Mouse (Mus musculus) intestine, embryonic 16.5 days (tissue): ENCODE results near the gene Gm38655. TPM values are rescaled to one million over a fixed set of nuclear protein-coding genes. Genes with fewer than 3 reads are reported as not detected.
"Not testable (repeated sequence)": the region's sequence is repeated elsewhere in the genome, so short reads cannot be mapped to it uniquely, and the experiment has no call there.

ENCODE experiments used
- ATAC-seq: fragments of 200-750 bp; cut with Nextera tagmentation; 2 replicates; pipeline ENCODE4 v1.8.0; 2017; ENCODE audit warnings: moderate TSS enrichment, moderate library complexity
- H3K27ac ChIP-seq: fragments of 300-500 bp; sonication (generic); 2 replicates; pipeline ENCODE4 v1.5.1; 2014; ENCODE audit warnings: mild to moderate bottlenecking, low read length
- H3K27me3 ChIP-seq: fragments of 300-500 bp; sonication (generic); replicated peaks from 2 replicates; pipeline ENCODE4 v1.6.1; 2014; ENCODE audit warnings: low read length, control low read depth, mixed read lengths; ENCODE audit not compliant: control insufficient read depth, insufficient read depth
- H3K36me3 ChIP-seq: fragments of 300-500 bp; sonication (generic); 2 replicates; pipeline ENCODE4 v1.6.1; 2014; ENCODE audit warnings: low read length, control low read depth; ENCODE audit not compliant: control insufficient read depth, insufficient read depth
- H3K4me1 ChIP-seq: fragments of 300-500 bp; sonication (generic); 2 replicates; pipeline ENCODE4 v1.6.1; 2014; ENCODE audit warnings: low read length, control low read depth, mixed read lengths; ENCODE audit not compliant: control insufficient read depth, insufficient read depth
- H3K4me2 ChIP-seq: fragments of 300-500 bp; sonication (generic); 2 replicates; pipeline ENCODE4 v1.6.1; 2014; ENCODE audit warnings: low read depth, low read length, control low read depth
- H3K4me3 ChIP-seq: fragments of 300-500 bp; sonication (generic); 2 replicates; pipeline ENCODE4 v1.5.1; 2014; ENCODE audit warnings: mild to moderate bottlenecking, low read length
- H3K9ac ChIP-seq: fragments of 300-500 bp; sonication (generic); 2 replicates; pipeline ENCODE4 v1.6.1; 2014; ENCODE audit warnings: low read depth, low read length
- H3K9me3 ChIP-seq: fragments of 300-500 bp; sonication (generic); 2 replicates; pipeline ENCODE4 v1.6.1; 2016; ENCODE audit warnings: low read length, control low read depth; ENCODE audit not compliant: control insufficient read depth
- WGBS: fragments of 180-500 bp; shearing (Covaris S2); extraction: QIAGEN DNeasy Blood & Tissue Kit; methylation state at CpG from one replicate; pipeline ENCODE4 v1.1.7; 2014; 5-methylcytosine and 5-hydroxymethylcytosine counted together
- polyA plus RNA-seq: library from polyadenylated mRNA; unstranded; fragments of >200 nt; fragmentation: Nextera tagmentation; extraction: Ambion mirVana; gene quantifications from 2 replicates; pipeline ENCODE4 v1.2.1, GENCODE M21; 2015

The Gm38655 gene
- polyA plus RNA-seq, 1 experiment from 2014 or later, result 1.6 TPM

- H3K4me2 ChIP-seq, result no peak overlapping the region
- no peak overlapping the region for H3K27ac ChIP-seq
- no peak overlapping the region for H3K9ac ChIP-seq
- H3K27me3 ChIP-seq, result no peaks in the 10 kb centered on the region
- 88% methylated on average over 6 of the region's 6 CpGs for WGBS
- H3K4me1 ChIP-seq, result peaks cover 11% of the 10 kb centered on the region
- no peak for ATAC-seq
- H3K36me3 ChIP-seq, result no peaks in the 10 kb centered on the region; the same call in 1 of the 2 replicates
- no peaks in the 10 kb centered on the region for H3K9me3 ChIP-seq
- H3K4me3 ChIP-seq, result no peak overlapping the region
These were observed 39.6 kb downstream of the Gm38655 start for GRCm38 (mm10) chr17:25135622-25136021.

DNA sequence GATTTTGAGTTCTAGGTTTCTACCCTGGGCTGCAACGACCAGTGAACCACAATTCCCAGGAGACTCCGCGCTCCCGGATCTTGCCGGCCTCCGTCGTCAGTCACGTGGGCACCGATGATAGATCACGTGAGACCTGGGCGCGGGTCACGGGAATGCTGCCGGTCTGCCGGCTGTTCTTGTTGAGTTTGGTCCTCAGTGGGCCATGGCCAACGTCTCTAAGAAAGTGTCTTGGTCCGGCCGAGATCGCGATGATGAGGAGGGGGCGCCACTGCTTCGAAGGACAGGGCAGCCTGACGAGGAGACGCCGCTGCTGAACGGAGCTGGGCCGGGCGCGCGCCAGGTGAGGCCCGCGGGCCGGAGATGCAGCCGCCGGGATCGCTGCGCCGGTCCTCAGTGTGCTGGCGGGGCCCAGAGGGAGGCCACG lies 42.0 kb downstream of the Gm38655 start, which contains the start of gene Clcn7:
Gene Clcn7 (plus strand): TSS at position 117 of the 424 bp plus-strand sequence.
- H3K4me1 ChIP-seq, result peaks cover 11% of the 10 kb centered on the region
- peak within 1 kb of the TSS; percentile 85 for H3K9ac ChIP-seq
- no peaks in the 10 kb centered on the region for H3K9me3 ChIP-seq
- no peak within 1 kb of the TSS for H3K27ac ChIP-seq
- no peaks in the 10 kb centered on the region for H3K36me3 ChIP-seq
- peak; percentile 97 for ATAC-seq
- no peaks in the 10 kb centered on the region for H3K27me3 ChIP-seq
- H3K4me3 ChIP-seq, result peak within 1 kb of the TSS; percentile 92
- peak within 1 kb of the TSS; percentile 77 for H3K4me2 ChIP-seq
- WGBS, result under 1% methylated on average over 40 of the region's 40 CpGs

DNA sequence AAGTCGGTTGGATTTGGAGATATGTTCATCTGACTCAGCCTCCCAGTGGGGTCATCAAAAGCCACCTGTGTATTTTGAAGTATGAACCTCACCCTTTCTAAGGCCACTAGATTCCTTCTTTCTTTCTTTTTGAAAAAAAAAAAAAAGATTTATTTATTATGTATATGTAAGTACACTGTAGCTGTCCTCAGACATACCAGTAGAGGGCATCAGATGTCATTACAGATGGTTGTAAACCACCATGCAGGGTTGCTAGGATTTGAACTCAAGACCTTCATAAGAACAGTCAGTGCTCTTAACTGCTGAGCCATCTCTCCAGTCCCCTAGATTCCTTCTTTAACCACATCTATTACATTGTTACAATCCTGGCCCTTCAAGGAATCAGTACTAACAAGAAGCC lies 45.2 kb downstream of the Gm38655 start:
- Histone ChIP-seq H3K27ac (no peak overlapping the region), H3K4me2 (no peak overlapping the region), H3K4me1 (peaks cover 11% of the 10 kb centered on the region), H3K4me3 (no peak overlapping the region), H3K9me3 (no peaks in the 10 kb centered on the region), H3K27me3 (no peaks in the 10 kb centered on the region), H3K9ac (no peak overlapping the region), H3K36me3 (no peaks in the 10 kb centered on the region)
- WGBS, result 85% methylated on average over 1 of the region's 1 CpGs
- ATAC-seq, result no peak

GRCm38 (mm10) chr17:25127681-25128080 lies 47.6 kb downstream of the Gm38655 start:
- H3K9ac ChIP-seq, result no peak overlapping the region
- no peak overlapping the region for H3K27ac ChIP-seq
- H3K4me3 ChIP-seq, result no peak overlapping the region
- H3K4me1 ChIP-seq, result no peaks in the 10 kb centered on the region
- no peaks in the 10 kb centered on the region for H3K9me3 ChIP-seq
- H3K27me3 ChIP-seq, result no peaks in the 10 kb centered on the region
- ATAC-seq, result no peak
- no peak overlapping the region for H3K4me2 ChIP-seq
- no peaks in the 10 kb centered on the region for H3K36me3 ChIP-seq
- WGBS, result 60% methylated on average over 9 of the region's 9 CpGs

- no peaks in the 10 kb centered on the region for H3K27me3 ChIP-seq
- no peak overlapping the region for H3K4me3 ChIP-seq
- ATAC-seq, result no peak; the same call in 1 of the 2 replicates
- no peak overlapping the region for H3K27ac ChIP-seq
- no peaks in the 10 kb centered on the region for H3K36me3 ChIP-seq
- no peak overlapping the region for H3K4me2 ChIP-seq
- 48% methylated on average over 8 of the region's 8 CpGs for WGBS
- H3K9me3 ChIP-seq, result no peaks in the 10 kb centered on the region
- no peak overlapping the region for H3K9ac ChIP-seq
- no peaks in the 10 kb centered on the region for H3K4me1 ChIP-seq
These were observed 48.2 kb downstream of the Gm38655 start for GRCm38 (mm10) chr17:25127079-25127478.

- not testable (repeated sequence) for H3K4me2 ChIP-seq, H3K4me3 ChIP-seq, ATAC-seq, H3K4me1 ChIP-seq, H3K36me3 ChIP-seq, H3K27ac ChIP-seq, H3K9ac ChIP-seq, H3K27me3 ChIP-seq, H3K9me3 ChIP-seq
- WGBS, result 76% methylated on average over 3 of the region's 3 CpGs
These were observed 49.7 kb downstream of the Gm38655 start for GRCm38 (mm10) chr17:25125442-25126060.

DNA sequence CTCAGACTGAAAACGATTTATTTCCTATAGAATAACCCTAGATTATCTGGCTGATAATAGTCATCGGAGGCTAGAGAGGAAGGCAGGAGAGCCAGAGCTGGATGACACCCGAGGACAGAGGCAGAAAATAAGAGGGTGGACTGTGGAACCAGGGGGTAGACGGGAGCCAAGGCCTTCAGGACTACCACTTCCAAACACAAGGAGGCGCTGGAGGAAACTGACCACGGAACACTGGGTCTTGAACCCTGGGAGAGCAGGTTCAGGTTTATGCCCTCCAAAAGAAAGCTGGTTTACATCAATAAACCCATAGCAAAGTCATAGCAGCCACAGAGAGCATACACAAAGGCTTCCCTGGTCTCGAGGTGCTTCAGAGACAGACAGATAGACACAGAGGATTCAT lies 51.3 kb downstream of the Gm38655 start:
- no peak overlapping the region for H3K4me2 ChIP-seq
- no peaks in the 10 kb centered on the region for H3K9me3 ChIP-seq
- ATAC-seq, result no peak
- H3K4me3 ChIP-seq, result no peak overlapping the region
- no peaks in the 10 kb centered on the region for H3K36me3 ChIP-seq
- H3K27ac ChIP-seq, result no peak overlapping the region
- H3K27me3 ChIP-seq, result 0 out of 2 replicates have a peak, but pooled peaks cover 3% of the 10 kb centered on the region
- WGBS, result 30% methylated on average over 7 of the region's 7 CpGs
- H3K9ac ChIP-seq, result no peak overlapping the region
- H3K4me1 ChIP-seq, result no peaks in the 10 kb centered on the region

Other genes starting within 250 kb of the Gm38655 start
- gene Mapk8ip3, start 238.5 kb downstream of the Gm38655 start, polyA plus RNA-seq, result 20.2 and 21.8 TPM in 2 replicates
- 146 and 163 TPM in 2 replicates for gene Jpt2, start 214.8 kb downstream of the Gm38655 start, polyA plus RNA-seq
- gene Cramp1l, start 159.7 kb downstream of the Gm38655 start, polyA plus RNA-seq, result 3.1 and 3.3 TPM in 2 replicates
- 12.7 and 12.9 TPM in 2 replicates for gene Ift140, start 159.4 kb downstream of the Gm38655 start, polyA plus RNA-seq
- 22.2 and 25.8 TPM in 2 replicates for gene Tmem204, start 91.9 kb downstream of the Gm38655 start, polyA plus RNA-seq
- 32.1 and 32.3 TPM in 2 replicates for gene Telo2, start 59.5 kb downstream of the Gm38655 start, polyA plus RNA-seq
- 0.20 and 0.24 TPM in 2 replicates for gene Ptx4, start 54.7 kb downstream of the Gm38655 start, polyA plus RNA-seq
- gene Clcn7, start 42.1 kb downstream of the Gm38655 start, polyA plus RNA-seq, result 21.8 and 23.5 TPM in 2 replicates
- gene Ccdc154, start 13.0 kb downstream of the Gm38655 start, polyA plus RNA-seq, result 0.15 and 0.18 TPM in 2 replicates
- 35.1 and 39.7 TPM in 2 replicates for gene BC003965, start 9.1 kb upstream of the Gm38655 start, polyA plus RNA-seq
- 4.8 and 5.3 TPM in 2 replicates for gene Unkl, start 12.9 kb upstream of the Gm38655 start, polyA plus RNA-seq
- 40.6 and 45.8 TPM in 2 replicates for gene Gnptg, start 64.7 kb upstream of the Gm38655 start, polyA plus RNA-seq
- gene Tsr3, start 64.7 kb upstream of the Gm38655 start, polyA plus RNA-seq, result 33.1 and 37.0 TPM in 2 replicates
- 2.5 and 4.0 TPM in 2 replicates for gene Baiap3, start 80.9 kb upstream of the Gm38655 start, polyA plus RNA-seq
- gene Ube2i, start 99.2 kb upstream of the Gm38655 start, polyA plus RNA-seq, result 430 and 478 TPM in 2 replicates
- gene Prss34, start 122.9 kb upstream of the Gm38655 start, polyA plus RNA-seq, result 0.39 and 0.62 TPM in 2 replicates
- gene Prss28, start 133.2 kb upstream of the Gm38655 start, polyA plus RNA-seq, result not detected in 2 replicates
- not detected in 2 replicates for gene Prss29, start 143.2 kb upstream of the Gm38655 start, polyA plus RNA-seq
- gene Tpsab1, start 170.1 kb upstream of the Gm38655 start, polyA plus RNA-seq, result 0.22 TPM in 1 of 2 replicates, not detected in the other
- gene Tpsb2, start 190.8 kb upstream of the Gm38655 start, polyA plus RNA-seq, result 3.7 and 4.5 TPM in 2 replicates
- 26.3 and 28.6 TPM in 2 replicates for gene Tpsg1, start 193.8 kb upstream of the Gm38655 start, polyA plus RNA-seq